Comparison of ENCODE assay signal across 26 mouse cellular contexts in genomic region chr1:69375246-69375645, GRCm38 (mm10).
A peak's percentile ranks its signal among the peaks of the same experiment; 100 is the strongest.
DNase-seq lines count a peak whose midpoint lies in the region; TF ChIP-seq lines count a peak whose summit lies in the region.
"Had no signal": no experiment of that assay in that cellular context is flagged by ENCODE, and none has a peak within 500 bp of the region (broad histone marks: within the 10 kb centered on the region; RNA-seq: fewer than 3 reads in every experiment).

No protein-coding gene starts in this region.

- peak overlapping the region; percentile 93 for H3K27ac ChIP-seq in embryonic fibroblast, embryonic 13.5 days (ENCODE audit: insufficient read depth, low read length)
- H3K27ac ChIP-seq: embryonic facial prominence, embryonic 12.5 days; embryonic facial prominence, embryonic 15.5 days; forebrain, embryonic 10.5 days; forebrain, embryonic 13.5 days; gastrocnemius, adult 2 months; hindbrain, embryonic 12.5 days; hindbrain, embryonic 15.5 days had no signal

- TF ChIP-seq CTCF in embryonic fibroblast, embryonic 13.5 days (IDR thresholded peaks at IDR 0.05; ENCODE audit: borderline replicate concordance, insufficient read depth, low read length), result no peak

- no peak for TF ChIP-seq POLR2A in embryonic fibroblast, embryonic 13.5 days (IDR thresholded peaks at IDR 0.05; ENCODE audit: low read depth, low read length)

- no peak overlapping the region for H3K4me3 ChIP-seq in embryonic fibroblast, embryonic 13.5 days (ENCODE audit: insufficient read depth, low read length)
- H3K4me3 ChIP-seq: embryonic facial prominence, embryonic 12.5 days; embryonic facial prominence, embryonic 15.5 days; erythroblast, embryonic 14.5 days; forebrain, embryonic 10.5 days; forebrain, embryonic 13.5 days; gastrocnemius, adult 2 months; heart, embryonic 12.5 days; hindbrain, embryonic 12.5 days; hindbrain, embryonic 15.5 days had no signal

- peak; percentile 75 for DNase-seq in 3T3-L1 (ENCODE audit: low read depth, low spot score)
- peak; percentile 60 for DNase-seq in NIH3T3 (ENCODE audit: low read depth)
- DNase-seq in kidney, postnatal 10 days, result no peak
- DNase-seq in urinary bladder, postnatal 25 days (ENCODE audit: low spot score), result no peak
- no peak for DNase-seq in B cell, adult 2 months
- DNase-seq: adrenal gland, postnatal 10 days; adrenal gland, postnatal 36 days; cerebellum, adult 18-20 months; cerebellum, adult 9-10 months; cerebellum, postnatal 25 days; forebrain, postnatal 0 days; gastrocnemius, adult 2 months; gastrocnemius, postnatal 14 days; heart, adult 11 months; heart, postnatal 14 days; heart, postnatal 4 days; kidney, adult 2 months had no signal

- H3K4me1 ChIP-seq in embryonic fibroblast, embryonic 13.5 days (ENCODE audit: control insufficient read depth, insufficient read depth, low read length), result no peaks in the 10 kb centered on the region; the same call in 1 of the 2 replicates
- H3K4me1 ChIP-seq: embryonic facial prominence, embryonic 12.5 days; embryonic facial prominence, embryonic 15.5 days; forebrain, embryonic 10.5 days; forebrain, embryonic 13.5 days; hindbrain, embryonic 12.5 days; hindbrain, embryonic 15.5 days had no signal

Comparison
In these comparisons a context has a peak if more than half of its experiments do, and no peak if none do; other contexts are left out.
1. DNase-seq: peak in 3T3-L1 (single experiment) and NIH3T3 (single experiment); none in kidney, postnatal 10 days (single experiment), urinary bladder, postnatal 25 days (single experiment) and B cell, adult 2 months (0 of 2).